Mouse (Mus musculus) heart, adult 2 months (tissue): ENCODE data around the gene Usp44. TPM values are rescaled to one million over a fixed set of nuclear protein-coding genes. Genes with fewer than 3 reads are reported as not detected.

Experiments used
- DNase-seq, 2 experiments: peaks; one replicate each; pipeline ENCODE4 v3.0.0; 2021
- H3K27ac ChIP-seq: fragments of 200-600 bp; 2 replicates; pipeline ENCODE4 v1.8.1; 2022
- H3K27me3 ChIP-seq: fragments of 200-500 bp; 2 replicates; pipeline ENCODE4 v1.6.1; 2012; ENCODE audit warnings: mild to moderate bottlenecking, low read length, inconsistent platforms, mixed read lengths; ENCODE audit not compliant: control insufficient read depth, insufficient read depth
- H3K36me3 ChIP-seq: fragments of 200-500 bp; 2 replicates; pipeline ENCODE4 v1.6.1; 2012; ENCODE audit warnings: low read length, inconsistent platforms; ENCODE audit not compliant: control insufficient read depth, insufficient read depth
- H3K4me1 ChIP-seq: fragments of 200-500 bp; 2 replicates; pipeline ENCODE4 v1.6.1; 2011; ENCODE audit warnings: low read length; ENCODE audit not compliant: control insufficient read depth, insufficient read depth
- H3K4me3 ChIP-seq: fragments of 200-600 bp; 2 replicates; pipeline ENCODE4 v1.8.1; 2022
- H3K79me2 ChIP-seq: fragments of 200-500 bp; replicated peaks from 2 replicates; pipeline ENCODE4 v1.6.1; 2012; ENCODE audit warnings: mild to moderate bottlenecking, inconsistent platforms, low read length, moderate library complexity, mixed read lengths; ENCODE audit not compliant: control insufficient read depth, insufficient read depth
- H3K9ac ChIP-seq: fragments of 200-500 bp; 2 replicates; pipeline ENCODE4 v1.6.1; 2012; ENCODE audit warnings: low read depth, mild to moderate bottlenecking, control low read depth, inconsistent platforms, low read length, mixed read lengths
- CTCF ChIP-seq: fragments of 200-600 bp; IDR thresholded peaks from 2 replicates; pipeline ENCODE4 v1.8.1; 2022; ENCODE audit warnings: antibody characterized with exemption, mild to moderate bottlenecking, moderate library complexity
- EP300 ChIP-seq: fragments of 200-500 bp; IDR thresholded peaks from 2 replicates; pipeline ENCODE4 v1.6.1; 2011; ENCODE audit warnings: low read depth, low read length, control low read depth; ENCODE audit not compliant: insufficient read depth
- POLR2A ChIP-seq: fragments of 200-500 bp; IDR thresholded peaks from 2 replicates; pipeline ENCODE4 v1.6.1; 2011; ENCODE audit warnings: mild to moderate bottlenecking, low read depth, low read length, control low read depth; ENCODE audit not compliant: insufficient read depth
- WGBS: fragments of 180-500 bp; shearing (Covaris S2); methylation state at CpG from one replicate; pipeline ENCODE4 v1.1.7; 2018; 5-methylcytosine and 5-hydroxymethylcytosine counted together
- intact Hi-C: fragments of 180-260 bp; cut with DNase I; formaldehyde crosslinking; loops from one replicate; pipeline ENCODE4 v1.15.1; 2025
- polyA plus RNA-seq: library from polyadenylated mRNA; depleted of rRNA; stranded (reverse); fragments of >200 nt; gene quantifications from 2 replicates; pipeline ENCODE4 v1.2.3, GENCODE M21; 2012
- total RNA-seq, 2 experiments: library from RNA; stranded (reverse); gene quantifications; 2 replicates each; pipeline ENCODE4 v1.2.3; 2021

Usp44 gene
- total and polyA plus RNA-seq, 3 experiments, result not detected

DNA sequence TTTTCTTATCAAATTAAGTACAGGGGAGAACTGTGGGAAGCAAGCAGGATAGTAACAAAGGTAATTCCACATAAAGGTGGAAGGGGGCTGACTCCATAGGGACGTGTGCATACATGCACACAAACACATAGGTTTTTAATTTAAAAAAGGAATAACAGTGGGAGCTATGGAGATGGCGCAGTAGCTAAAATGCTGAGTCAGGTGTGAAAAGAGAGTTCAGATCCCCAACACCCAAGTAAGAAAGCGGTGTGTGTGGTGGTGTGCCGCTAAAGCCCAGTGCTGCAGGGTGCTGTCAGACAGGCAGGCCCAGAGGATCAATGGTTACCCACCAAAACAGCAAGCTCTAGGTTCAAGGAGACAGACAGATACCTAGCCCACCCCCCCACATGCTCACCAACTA, 47.4 kb downstream of the Usp44 start:
- 94% methylated on average over 4 of the region's 4 CpGs for WGBS
- intact Hi-C loops, result no loop called here
- H3K27ac ChIP-seq, result no peak overlapping the region
- no peaks in the 10 kb centered on the region for H3K36me3 ChIP-seq
- no peaks in the 10 kb centered on the region for H3K27me3 ChIP-seq
- no peak overlapping the region for H3K9ac ChIP-seq
- DNase-seq, result no peak
- H3K79me2 ChIP-seq, result peaks cover 4% of the 10 kb centered on the region; the same call in 1 of the 2 replicates
- TF ChIP-seq CTCF, result no peak
- no peak for TF ChIP-seq POLR2A
- TF ChIP-seq EP300, result no peak
- no peak overlapping the region for H3K4me3 ChIP-seq
- H3K4me1 ChIP-seq, result no peaks in the 10 kb centered on the region

DNA sequence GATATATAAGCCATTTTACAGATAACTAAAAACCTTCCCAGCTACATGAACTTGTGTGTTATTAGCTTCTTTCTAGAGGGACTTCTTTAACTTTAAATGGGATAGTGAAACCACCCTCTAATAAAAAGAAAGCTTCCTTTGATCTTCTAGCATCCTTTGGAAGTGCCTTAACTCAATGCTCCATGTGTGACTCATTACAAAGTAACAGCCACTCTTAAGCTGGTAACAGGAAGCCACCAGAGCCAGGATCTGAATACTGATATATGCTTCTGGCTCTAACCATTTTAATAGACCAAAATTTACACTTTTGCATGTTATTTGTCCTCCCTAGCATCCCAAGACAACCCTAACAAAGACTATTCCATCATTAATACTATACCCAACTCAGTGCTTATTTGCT, 50.6 kb downstream of the Usp44 start:
- Histone ChIP-seq H3K9ac (no peak overlapping the region), H3K4me3 (no peak overlapping the region), H3K27ac (no peak overlapping the region), H3K36me3 (peaks cover 5% of the 10 kb centered on the region), H3K4me1 (no peaks in the 10 kb centered on the region; the same call in 1 of the 2 replicates), H3K79me2 (peaks cover 5% of the 10 kb centered on the region; the same call in 1 of the 2 replicates), H3K27me3 (no peaks in the 10 kb centered on the region)
- intact Hi-C loops, result no loop called here
- TF ChIP-seq CTCF, result no peak
- no peak for TF ChIP-seq EP300
- TF ChIP-seq POLR2A, result no peak
- DNase-seq, result no peak

DNA sequence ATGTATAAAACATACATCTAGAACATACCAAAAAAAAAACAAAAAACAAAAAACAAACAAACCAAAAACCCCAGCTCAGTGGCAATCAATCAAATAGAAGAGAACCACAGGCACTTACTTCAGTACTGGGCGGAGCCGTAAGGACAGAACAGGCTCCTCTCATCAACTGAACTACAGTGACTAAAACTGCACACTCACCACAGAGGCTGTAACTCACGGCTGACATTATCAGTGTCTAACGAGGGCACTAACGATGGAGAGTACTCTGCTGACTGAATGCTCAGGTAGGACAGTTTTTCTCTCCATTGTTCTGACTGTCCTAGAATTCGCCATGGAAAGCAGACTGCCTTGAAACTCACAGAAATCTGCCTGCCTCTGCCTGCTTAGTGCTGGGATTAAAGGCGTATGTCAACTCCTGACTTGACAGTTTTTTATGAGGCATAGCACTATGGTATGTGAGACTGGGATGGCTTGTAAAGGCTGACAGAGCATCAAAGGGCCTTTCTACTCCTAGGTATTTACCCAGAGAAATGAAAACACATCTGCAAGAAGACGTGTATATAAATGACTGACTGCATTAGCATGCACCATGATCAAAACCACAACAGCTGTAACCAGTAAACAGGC, 51.5 kb downstream of the Usp44 start:
- Histone ChIP-seq H3K27ac (no peak overlapping the region), H3K4me3 (no peak overlapping the region), H3K79me2 (peaks cover 5% of the 10 kb centered on the region; the same call in 1 of the 2 replicates), H3K27me3 (no peaks in the 10 kb centered on the region), H3K36me3 (peaks cover 5% of the 10 kb centered on the region), H3K4me1 (no peaks in the 10 kb centered on the region; the same call in 1 of the 2 replicates), H3K9ac (no peak overlapping the region)
- intact Hi-C loops, result no loop called here
- 74% methylated on average over 8 of the region's 8 CpGs for WGBS
- DNase-seq, result no peak
- TF ChIP-seq EP300, result no peak

DNA sequence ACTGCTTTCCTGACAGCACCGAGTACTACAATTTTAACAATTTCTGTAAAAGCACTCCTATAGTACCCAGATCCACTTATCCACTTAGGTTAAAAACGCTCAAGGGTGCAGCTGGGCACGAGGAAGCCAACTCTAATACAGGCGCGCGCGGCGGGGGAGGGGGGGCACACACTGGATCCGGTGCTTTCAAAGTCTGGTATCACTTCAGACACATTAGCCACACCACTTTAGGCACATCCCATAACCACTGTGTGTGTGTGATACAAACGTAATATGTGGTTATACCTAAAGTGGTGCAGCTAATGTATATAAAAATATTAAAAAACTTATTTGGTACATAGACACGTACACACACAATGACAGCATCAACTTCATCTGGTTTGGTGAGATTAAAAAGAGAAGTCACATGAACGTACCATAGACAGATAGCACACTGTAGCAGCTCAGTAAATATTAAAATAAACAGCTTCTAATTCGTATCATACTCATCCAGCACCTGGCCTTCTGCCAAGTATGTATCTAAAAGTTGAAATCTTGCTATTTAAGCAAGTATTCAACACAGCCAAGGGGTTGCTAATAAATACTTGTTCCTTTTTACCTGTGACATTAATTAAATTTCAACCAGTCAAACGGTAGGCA, 54.6 kb downstream of the Usp44 start:
- WGBS, result 81% methylated on average over 14 of the region's 14 CpGs

DNA sequence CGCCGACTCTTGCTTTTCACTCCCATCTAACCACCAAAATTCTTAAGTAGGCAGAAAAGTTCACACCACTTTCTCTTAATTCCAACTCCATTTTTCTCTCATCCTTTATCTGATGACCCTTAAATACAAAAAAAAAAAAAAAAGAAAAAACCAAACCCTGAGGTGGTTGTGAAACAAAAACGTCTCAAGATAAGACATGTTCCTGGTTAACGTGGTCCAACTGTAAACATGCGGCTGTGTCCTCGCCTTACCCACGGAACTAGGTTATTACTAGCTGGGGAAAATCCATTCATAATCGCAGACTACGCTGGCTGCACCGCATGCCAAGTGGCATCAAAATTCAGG, 57.2 kb downstream of the Usp44 start:
- no peak for DNase-seq
- H3K27me3 ChIP-seq, result no peaks in the 10 kb centered on the region
- peak overlapping the region; percentile 84 for H3K27ac ChIP-seq

More for the DNA sequence above, 54.6 kb downstream of the Usp44 start:
- Histone ChIP-seq H3K36me3 (peaks cover 5% of the 10 kb centered on the region), H3K79me2 (peaks cover 5% of the 10 kb centered on the region; the same call in 1 of the 2 replicates), H3K4me1 (peaks cover 2% of the 10 kb centered on the region), H3K4me3 (no peak overlapping the region), H3K27ac (no peak overlapping the region), H3K27me3 (no peaks in the 10 kb centered on the region), H3K9ac (no peak overlapping the region)
- DNase-seq, result no peak
- intact Hi-C loops, result no loop called here
- no peak for TF ChIP-seq EP300
- no peak for TF ChIP-seq POLR2A
- TF ChIP-seq CTCF, result no peak

DNA sequence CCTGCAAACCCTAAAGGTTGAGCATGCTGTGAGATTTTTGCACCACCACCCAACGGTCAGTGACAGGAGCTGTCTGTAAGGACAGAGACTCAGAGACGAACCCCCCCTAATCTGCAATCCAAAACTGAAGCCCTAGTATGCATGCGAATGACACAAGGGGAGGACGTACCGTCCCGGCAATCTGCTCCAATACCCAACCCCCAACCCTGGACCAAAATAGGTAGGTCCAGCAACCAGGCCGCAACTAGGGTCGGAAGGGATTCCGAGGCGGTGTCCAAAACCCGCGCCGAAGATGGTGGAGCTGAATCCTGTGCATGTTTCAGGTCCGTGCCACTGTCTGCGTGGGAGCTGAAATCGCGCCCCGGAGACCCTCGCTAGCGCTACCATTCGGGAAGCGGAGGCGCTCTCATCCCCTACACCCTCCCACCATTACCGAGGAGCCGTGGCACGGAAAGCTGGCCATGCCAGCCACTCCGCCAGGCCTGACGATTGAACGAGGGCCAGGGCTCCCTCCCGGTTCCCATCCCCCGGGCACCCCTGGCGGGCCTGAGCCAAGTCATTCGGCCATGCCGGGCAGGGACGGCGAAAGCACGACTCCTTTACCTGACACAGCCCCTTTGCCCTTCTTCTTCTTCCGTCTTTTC, 57.7 kb downstream of the Usp44 start:
- peak overlapping the region; percentile 88 for H3K9ac ChIP-seq
- no peak for DNase-seq
- under 1% methylated on average over 38 of the region's 38 CpGs for whole genome bisulfite sequencing
- H3K27me3 ChIP-seq, result no peaks in the 10 kb centered on the region
- intact Hi-C loops, result no loop called here
- peak overlapping the region; percentile 98 for H3K4me3 ChIP-seq
- H3K27ac ChIP-seq, result peak overlapping the region; percentile 84
- TF ChIP-seq EP300, result no peak
- no peak for TF ChIP-seq CTCF
- no peak for TF ChIP-seq POLR2A
- peaks cover 5% of the 10 kb centered on the region for H3K36me3 ChIP-seq
- H3K4me1 ChIP-seq, result peaks cover 2% of the 10 kb centered on the region
- peaks cover under 1% of the 10 kb centered on the region; the same call in 1 of the 2 replicates for H3K79me2 ChIP-seq

More for the DNA sequence above, 57.2 kb downstream of the Usp44 start:
- Histone ChIP-seq H3K79me2 (peaks cover 3% of the 10 kb centered on the region; the same call in 1 of the 2 replicates), H3K4me3 (peak overlapping the region; percentile 98), H3K9ac (peak overlapping the region; percentile 88), H3K36me3 (peaks cover 5% of the 10 kb centered on the region), H3K4me1 (peaks cover 2% of the 10 kb centered on the region)
- intact Hi-C loops, result no loop called here
- WGBS, result 8% methylated on average over 10 of the region's 10 CpGs
- TF ChIP-seq EP300 (no peak), CTCF (no peak), POLR2A (no peak)
